Mouse (Mus musculus) spleen, adult 2 months (tissue): ENCODE data around the gene Gm2a.

Experiments used
- CTCF ChIP-seq: fragments of 200-500 bp; IDR thresholded peaks from 2 replicates; pipeline ENCODE4 v1.5.1; 2011; ENCODE audit warnings: mild to moderate bottlenecking, inconsistent platforms; ENCODE audit not compliant: insufficient read depth, insufficient read length, insufficient replicate concordance; ENCODE audit errors: extremely low read depth
- POLR2A ChIP-seq: fragments of 200-500 bp; IDR thresholded peaks from 2 replicates; pipeline ENCODE4 v1.6.1; 2011; ENCODE audit warnings: low read depth, low read length, inconsistent platforms

- TF ChIP-seq CTCF, result no peak
- peak; percentile 57 for TF ChIP-seq POLR2A
Measured at GRCm38 (mm10) chr11:55077331-55078231, 20.3 kb upstream of the Gm2a start, which contains the start of gene Ccdc69.
